Mouse (Mus musculus) liver, adult 2 months (tissue): ENCODE data around the gene Olfr1368. TPM values are rescaled to one million over a fixed set of nuclear protein-coding genes. Genes with fewer than 3 reads are reported as not detected.

Experiments
- DNase-seq: peaks from one replicate; pipeline ENCODE4 v3.0.0-alpha.2; 2011; ENCODE audit warnings: low read depth, low spot score; ENCODE audit errors: extremely low read depth
- H3K27ac ChIP-seq: fragments of 200-500 bp; replicated peaks from 2 replicates; pipeline ENCODE4 v1.5.1; 2012; ENCODE audit warnings: low read depth, mild to moderate bottlenecking, control low read depth, inconsistent platforms, low read length; ENCODE audit not compliant: insufficient read depth
- H3K27me3 ChIP-seq: fragments of 200-500 bp; 2 replicates; pipeline ENCODE4 v1.6.1; 2012; ENCODE audit warnings: mild to moderate bottlenecking, moderate library complexity, low read length, inconsistent platforms; ENCODE audit not compliant: control insufficient read depth, insufficient read depth
- H3K36me3 ChIP-seq: fragments of 200-500 bp; 2 replicates; pipeline ENCODE4 v1.6.1; 2012; ENCODE audit warnings: low read length, inconsistent platforms; ENCODE audit not compliant: control insufficient read depth, insufficient read depth
- H3K4me1 ChIP-seq: fragments of 200-500 bp; 2 replicates; pipeline ENCODE4 v1.6.1; 2011; ENCODE audit warnings: low read length; ENCODE audit not compliant: control insufficient read depth, insufficient read depth
- H3K4me3 ChIP-seq: fragments of 200-500 bp; 2 replicates; pipeline ENCODE4 v1.5.1; 2011; ENCODE audit warnings: low read depth, mild to moderate bottlenecking, control low read depth, low read length, moderate library complexity; ENCODE audit not compliant: insufficient read depth
- H3K79me2 ChIP-seq: fragments of 200-500 bp; 2 replicates; pipeline ENCODE4 v1.6.1; 2012; ENCODE audit warnings: inconsistent platforms, mild to moderate bottlenecking, low read length, moderate library complexity; ENCODE audit not compliant: control insufficient read depth, insufficient read depth
- H3K9ac ChIP-seq: fragments of 200-500 bp; 2 replicates; pipeline ENCODE4 v1.6.1; 2012; ENCODE audit warnings: low read depth, mild to moderate bottlenecking, control low read depth, inconsistent platforms, low read length
- CTCF ChIP-seq: fragments of 200-500 bp; IDR thresholded peaks from 2 replicates; pipeline ENCODE4 v1.5.1; 2011; ENCODE audit warnings: low read depth, low read length, control low read depth
- POLR2A ChIP-seq: fragments of 200-500 bp; IDR thresholded peaks from 2 replicates; pipeline ENCODE4 v1.6.1; 2011; ENCODE audit warnings: low read length, control low read depth; ENCODE audit not compliant: insufficient read depth; ENCODE audit errors: extremely low read depth
- WGBS: fragments of 180-500 bp; shearing (Covaris S2); methylation state at CpG from one replicate; pipeline ENCODE4 v1.1.7; 2018; 5-methylcytosine and 5-hydroxymethylcytosine counted together
- polyA plus RNA-seq: library from polyadenylated mRNA; depleted of rRNA; stranded (reverse); fragments of >200 nt; gene quantifications from 2 replicates; pipeline ENCODE4 v1.2.3, GENCODE M21; 2012
- total RNA-seq: library from RNA; depleted of rRNA; stranded (reverse); fragments of >200 nt; gene quantifications from 2 replicates; pipeline ENCODE4 v1.2.3, GENCODE M21; 2014

The Olfr1368 gene
- total and polyA plus RNA-seq, 2 experiments: not detected

DNA sequence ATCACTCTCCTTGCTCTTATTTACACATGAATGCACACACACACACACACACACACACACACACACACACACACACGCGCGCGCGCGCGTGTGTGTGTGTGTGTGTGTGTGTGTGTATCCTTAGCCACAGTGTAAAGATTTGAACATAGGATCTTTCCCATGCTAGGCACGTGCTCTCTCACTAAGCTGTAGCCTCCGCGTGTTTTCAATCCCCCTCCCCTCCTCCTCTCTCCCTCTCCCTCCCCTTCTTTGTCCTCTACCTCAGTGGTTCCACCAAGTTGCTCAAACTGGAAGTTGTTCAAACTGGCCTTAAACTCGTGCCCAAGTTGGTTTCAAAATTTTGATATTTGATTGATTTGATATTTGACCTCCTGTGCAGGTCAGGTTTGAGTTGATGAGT lies 31.1 kb upstream of the Olfr1368 start:
- DNase-seq: no peak
- Histone ChIP-seq H3K9ac (no peak overlapping the region), H3K4me3 (no peak overlapping the region), H3K27me3 (no peaks in the 10 kb centered on the region), H3K4me1 (peaks cover 5% of the 10 kb centered on the region), H3K27ac (no peak overlapping the region), H3K36me3 (no peaks in the 10 kb centered on the region), H3K79me2 (no peaks in the 10 kb centered on the region)
- TF ChIP-seq CTCF (no peak), POLR2A (no peak)
- WGBS: 83% methylated on average over 11 of the region's 11 CpGs

- Histone ChIP-seq H3K9ac (0 out of 2 replicates have a peak overlapping the region, but pooled peaks have one; percentile 0), H3K27ac (no peak overlapping the region), H3K27me3 (no peaks in the 10 kb centered on the region), H3K4me1 (peaks cover 2% of the 10 kb centered on the region; the same call in 1 of the 2 replicates), H3K79me2 (no peaks in the 10 kb centered on the region), H3K4me3 (peak overlapping the region; percentile 2), H3K36me3 (no peaks in the 10 kb centered on the region)
- WGBS: 5% methylated on average over 11 of the region's 11 CpGs
- DNase-seq: peak; percentile 63
- TF ChIP-seq POLR2A: no peak
- no peak for TF ChIP-seq CTCF
Observed at GRCm38 (mm10) chr13:21173072-21173471, 27.4 kb upstream of the Olfr1368 start.

- no peak for TF ChIP-seq CTCF
- TF ChIP-seq POLR2A: no peak
- no peaks in the 10 kb centered on the region for H3K79me2 ChIP-seq
- DNase-seq: peak; percentile 68
- H3K27ac ChIP-seq: peak overlapping the region; percentile 47; the same call in 1 of the 2 replicates
- H3K36me3 ChIP-seq: no peaks in the 10 kb centered on the region
- H3K27me3 ChIP-seq: no peaks in the 10 kb centered on the region
- no peak overlapping the region for H3K9ac ChIP-seq
- peaks cover 2% of the 10 kb centered on the region; the same call in 1 of the 2 replicates for H3K4me1 ChIP-seq
- WGBS: 1% methylated on average over 16 of the region's 16 CpGs
- H3K4me3 ChIP-seq: peak overlapping the region; percentile 19
Observed at GRCm38 (mm10) chr13:21172241-21173027, 26.8 kb upstream of the Olfr1368 start.

- peak; percentile 33 for DNase-seq
- no peak overlapping the region for H3K9ac ChIP-seq
Observed at GRCm38 (mm10) chr13:21171600-21172150, 26.0 kb upstream of the Olfr1368 start.

DNA sequence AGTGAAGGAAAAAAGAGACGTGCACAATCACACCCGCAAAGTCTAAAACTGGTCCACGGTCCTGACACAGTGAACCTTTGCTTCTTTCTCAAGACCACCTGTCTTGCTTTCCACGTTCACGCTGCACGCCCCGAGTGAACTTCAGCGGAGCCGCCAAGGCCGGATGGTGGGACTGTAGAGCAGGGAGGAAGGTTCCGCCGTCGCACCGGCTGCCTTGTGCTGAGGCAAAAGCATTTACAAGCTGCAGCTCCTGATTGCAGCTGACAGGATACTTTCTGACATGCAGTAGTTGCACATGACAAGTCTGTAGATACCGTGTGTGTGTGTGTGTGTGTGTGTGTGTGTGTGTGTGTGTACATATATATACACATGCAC lies 25.5 kb upstream of the Olfr1368 start:
- H3K27ac ChIP-seq: no peak overlapping the region
- no peaks in the 10 kb centered on the region for H3K27me3 ChIP-seq
- no peak overlapping the region for H3K4me3 ChIP-seq
- H3K79me2 ChIP-seq: no peaks in the 10 kb centered on the region
- peaks cover 2% of the 10 kb centered on the region; the same call in 1 of the 2 replicates for H3K4me1 ChIP-seq
- TF ChIP-seq POLR2A: no peak
- no peak for TF ChIP-seq CTCF
- H3K9ac ChIP-seq: no peak overlapping the region
- H3K36me3 ChIP-seq: no peaks in the 10 kb centered on the region
- 52% methylated on average over 15 of the region's 15 CpGs for WGBS
- DNase-seq: no peak

More at GRCm38 (mm10) chr13:21171600-21172150, 26.0 kb upstream of the Olfr1368 start:
- H3K4me3 ChIP-seq: peak overlapping the region; percentile 30; the same call in 1 of the 2 replicates
- no peaks in the 10 kb centered on the region for H3K36me3 ChIP-seq
- no peaks in the 10 kb centered on the region for H3K79me2 ChIP-seq
- 5% methylated on average over 12 of the region's 12 CpGs for WGBS
- no peaks in the 10 kb centered on the region for H3K27me3 ChIP-seq
- TF ChIP-seq CTCF (no peak), POLR2A (no peak)
- peaks cover 2% of the 10 kb centered on the region; the same call in 1 of the 2 replicates for H3K4me1 ChIP-seq
- no peak overlapping the region for H3K27ac ChIP-seq
